Mouse (Mus musculus) skeletal muscle tissue, adult 2 months (tissue): ENCODE data around the gene Agap3.
A peak's percentile ranks its signal among the peaks of the same experiment; 100 is the strongest.

ENCODE experiments used
- DNase-seq: peaks from one replicate; pipeline ENCODE4 v3.0.0-alpha.2; 2012; ENCODE audit warnings: low read depth, low spot score

The Agap3 gene

GRCm38 (mm10) chr5:24452030-24452690 is at the start of gene Agap3:
Gene Agap3, plus strand, starts transcription at chr5:24452177.
- DNase-seq, result no peak

- DNase-seq, result no peak
Measured at GRCm38 (mm10) chr5:24404594-24405360, 47.2 kb upstream of the Agap3 start.

GRCm38 (mm10) chr5:24405389-24405876 is 46.5 kb upstream of the Agap3 start:
- DNase-seq, result no peak

- DNase-seq, result no peak
Measured at GRCm38 (mm10) chr5:24408651-24409050, 43.3 kb upstream of the Agap3 start.

GRCm38 (mm10) chr5:24409466-24409865 is 42.5 kb upstream of the Agap3 start:
- DNase-seq, result no peak

- no peak for DNase-seq
Measured at GRCm38 (mm10) chr5:24412063-24412462, 39.9 kb upstream of the Agap3 start.

- DNase-seq, result no peak
Measured at GRCm38 (mm10) chr5:24413042-24413693, 38.8 kb upstream of the Agap3 start, which contains the start of gene Asic3. Gene Asic3, plus strand, starts transcription at chr5:24413392.

GRCm38 (mm10) chr5:24413938-24414337 is 38.0 kb upstream of the Agap3 start:
- no peak for DNase-seq

GRCm38 (mm10) chr5:24416222-24416736 is 35.7 kb upstream of the Agap3 start:
- no peak for DNase-seq

- DNase-seq, result no peak
Measured at GRCm38 (mm10) chr5:24417587-24417986, 34.4 kb upstream of the Agap3 start.

- DNase-seq, result no peak
Measured at GRCm38 (mm10) chr5:24420381-24420780, 31.6 kb upstream of the Agap3 start.

GRCm38 (mm10) chr5:24423129-24424003 is 28.6 kb upstream of the Agap3 start, which contains the start of the genes Cdk5 and Slc4a2:
Gene Cdk5, minus strand, starts transcription at chr5:24423530.
Gene Slc4a2, plus strand, starts transcription at chr5:24423837.
- DNase-seq, result peak; percentile 99

GRCm38 (mm10) chr5:24424004-24424781 is 27.8 kb upstream of the Agap3 start:
- no peak for DNase-seq

- DNase-seq, result peak; percentile 75
Measured at GRCm38 (mm10) chr5:24424861-24425411, 27.0 kb upstream of the Agap3 start.

GRCm38 (mm10) chr5:24425421-24426036 is 26.4 kb upstream of the Agap3 start:
- peak; percentile 24 for DNase-seq

- no peak for DNase-seq
Measured at GRCm38 (mm10) chr5:24426037-24426432, 25.9 kb upstream of the Agap3 start.

- no peak for DNase-seq
Measured at GRCm38 (mm10) chr5:24426556-24427284, 25.3 kb upstream of the Agap3 start.

GRCm38 (mm10) chr5:24427285-24427633 is 24.7 kb upstream of the Agap3 start:
- DNase-seq, result no peak

GRCm38 (mm10) chr5:24427981-24428402 is 24.0 kb upstream of the Agap3 start:
- no peak for DNase-seq
